Mouse (Mus musculus): ENCODE data around the gene Zbtb7b.

Gene Zbtb7b

GRCm38 (mm10) chr3:89418170-89418860 lies 23.7 kb upstream of the Zbtb7b start, which contains the start of the genes Cks1b and Shc1:
TSS of gene Cks1b (minus strand) at chr3:89418383.
TSS of gene Shc1 (plus strand) at chr3:89418443.
- DNase-seq: peak; percentile 91

DNA sequence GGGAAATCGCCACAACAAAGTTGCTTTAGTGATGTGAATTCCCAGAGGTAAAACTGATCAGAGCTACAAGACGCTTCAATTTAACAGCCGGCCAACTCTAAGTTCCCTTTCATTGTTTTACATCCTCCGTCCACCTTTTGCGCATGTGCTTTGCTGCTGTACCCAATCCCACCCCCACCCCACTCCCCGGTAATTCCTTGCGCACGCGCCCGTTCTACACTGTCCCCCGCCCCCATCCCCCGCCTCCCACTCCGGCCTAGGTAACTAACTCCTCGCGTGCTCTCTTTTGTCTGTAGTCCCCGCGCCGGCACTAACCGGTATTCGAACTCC lies 23.2 kb upstream of the Zbtb7b start:
- DNase-seq: no peak

GRCm38 (mm10) chr3:89417131-89417530 lies 22.6 kb upstream of the Zbtb7b start:
- no peak for DNase-seq

DNA sequence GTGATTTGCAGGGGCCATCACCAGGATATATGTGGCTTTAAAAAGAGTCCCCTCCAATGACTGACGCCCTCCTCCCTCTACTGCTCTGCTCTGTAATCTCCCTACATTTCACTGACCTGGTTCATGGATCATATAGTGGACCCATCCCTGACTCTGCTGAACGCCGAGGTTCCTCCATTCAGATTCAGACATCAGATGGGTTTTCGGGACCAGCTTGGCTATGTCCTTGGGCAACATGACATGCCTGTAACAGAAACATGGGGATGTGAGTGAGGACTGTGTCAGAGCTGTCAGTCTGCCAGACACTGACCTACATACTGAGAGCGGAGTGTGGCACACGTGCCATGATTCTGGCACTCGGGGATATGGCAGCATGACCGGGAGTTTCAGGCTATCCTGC lies 21.6 kb upstream of the Zbtb7b start:
- DNase-seq: no peak

- peak; percentile 99 for DNase-seq
These were observed 17.2 kb upstream of the Zbtb7b start, which contains the start of gene Flad1 for GRCm38 (mm10) chr3:89411490-89412393. TSS of gene Flad1 (minus strand) at chr3:89411870.

DNA sequence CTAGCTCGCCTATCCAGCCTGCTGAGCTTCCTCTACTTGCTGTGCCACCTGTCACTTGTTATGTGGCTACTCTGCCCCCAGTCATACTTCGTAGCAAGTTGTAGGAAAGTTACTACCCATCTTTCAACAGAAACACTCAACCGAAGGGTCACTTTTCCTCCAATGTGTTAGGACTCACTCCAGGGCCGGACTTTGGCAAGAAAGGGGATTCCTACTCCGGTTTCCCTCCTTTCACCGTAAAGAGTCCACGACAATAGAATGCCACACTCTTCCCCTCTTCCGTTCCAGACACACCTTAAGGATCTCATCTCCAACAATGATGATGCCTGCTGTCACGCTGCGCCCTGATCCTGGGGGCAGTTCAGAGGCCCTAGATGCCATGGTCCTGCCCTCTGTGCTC lies 16.3 kb upstream of the Zbtb7b start:
- no peak for DNase-seq

- no peak for DNase-seq
These were observed 15.1 kb upstream of the Zbtb7b start for GRCm38 (mm10) chr3:89409701-89410100.

GRCm38 (mm10) chr3:89408448-89408847 lies 13.9 kb upstream of the Zbtb7b start:
- no peak for DNase-seq

- DNase-seq: no peak
These were observed 12.3 kb upstream of the Zbtb7b start for GRCm38 (mm10) chr3:89406887-89407286.

DNA sequence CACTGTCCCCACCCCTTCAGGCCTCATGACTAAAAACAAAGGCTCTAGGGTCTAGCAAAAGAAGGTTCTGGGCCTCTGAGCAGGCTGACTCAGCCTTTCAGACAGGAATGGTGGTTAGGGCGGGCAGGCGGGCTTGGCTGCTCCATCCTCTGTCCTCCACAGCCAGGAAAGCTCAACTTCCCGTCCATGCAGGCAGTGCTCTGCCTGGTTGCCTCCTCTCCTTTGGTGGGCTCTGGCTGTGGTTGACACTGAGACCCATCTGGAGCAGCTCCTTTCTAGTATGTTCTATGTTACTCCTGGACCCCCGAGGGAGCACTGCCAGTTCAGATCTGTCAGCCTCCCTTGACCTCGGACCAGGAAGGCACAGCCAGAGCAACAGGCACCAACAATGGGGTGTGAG lies 8.1 kb upstream of the Zbtb7b start, which contains the start of gene Lenep:
Gene Lenep (minus strand): TSS at position 101 of the 400 bp plus-strand sequence.
- no peak for DNase-seq

DNA sequence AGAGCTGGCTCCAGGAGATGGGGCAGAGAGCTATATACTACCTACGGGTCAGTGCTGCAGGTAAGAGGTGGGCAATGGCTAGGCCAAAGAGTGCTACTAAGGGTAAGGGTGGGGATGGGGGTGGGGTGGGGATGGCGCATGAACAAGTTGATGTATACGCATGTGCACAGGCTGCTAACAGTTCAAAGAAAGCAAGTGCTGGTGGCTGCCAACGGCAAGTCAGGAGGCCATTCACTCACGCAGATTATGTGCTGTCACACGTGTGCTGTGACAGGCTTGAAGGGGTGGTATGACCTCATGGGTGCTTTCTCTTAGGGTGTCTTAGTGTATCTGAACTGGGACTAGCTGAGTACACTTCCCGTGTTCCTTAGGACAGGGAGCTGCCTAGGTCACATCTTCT lies 6.8 kb upstream of the Zbtb7b start:
- DNase-seq: no peak

- no peak for DNase-seq
These were observed 2.1 kb upstream of the Zbtb7b start for GRCm38 (mm10) chr3:89396654-89397005.

- DNase-seq: no peak
These were observed 1.5 kb upstream of the Zbtb7b start for GRCm38 (mm10) chr3:89395806-89396653.

GRCm38 (mm10) chr3:89395419-89395805 lies 836 bp upstream of the Zbtb7b start:
- no peak for DNase-seq

DNA sequence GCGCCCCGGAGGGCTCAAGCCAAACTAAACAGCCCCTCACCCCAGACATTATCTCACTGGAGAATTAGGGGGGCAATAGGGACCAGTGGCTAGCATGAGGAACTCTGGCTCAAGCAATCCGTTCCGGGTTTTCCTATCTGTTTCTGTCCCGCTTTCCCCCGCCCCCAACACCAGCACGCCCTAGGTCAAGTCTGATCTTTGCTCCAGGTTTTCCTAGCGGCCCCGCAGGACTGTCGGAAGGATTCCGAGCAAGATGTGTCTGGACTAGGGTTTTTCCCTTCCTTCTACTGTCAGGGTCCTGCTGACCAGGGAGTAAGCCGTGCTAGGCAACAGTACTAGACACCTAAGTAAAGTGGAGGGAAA lies 299 bp upstream of the Zbtb7b start:
- DNase-seq: no peak

DNA sequence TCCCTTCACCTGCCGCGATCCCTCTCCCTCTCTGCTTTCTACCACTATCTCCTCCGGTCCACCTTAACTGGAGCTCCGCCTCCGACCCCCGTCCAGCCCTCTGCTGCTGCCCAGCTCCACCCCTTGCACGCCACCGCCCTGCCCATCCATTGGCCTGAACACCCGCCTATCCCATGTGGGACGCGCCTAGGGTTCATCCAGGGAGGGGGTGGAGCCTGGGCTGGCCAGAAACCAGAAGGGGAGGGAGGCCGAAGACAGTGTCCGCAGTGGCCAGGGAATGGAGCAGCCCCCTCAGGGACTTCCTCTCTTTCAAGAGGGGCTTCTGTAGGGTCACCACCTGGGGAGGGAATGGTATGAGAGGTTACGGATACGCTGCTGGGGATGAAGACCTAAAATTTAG lies 971 bp downstream of the Zbtb7b start:
- DNase-seq: peak; percentile 96

- DNase-seq: no peak
These were observed 1.7 kb downstream of the Zbtb7b start for GRCm38 (mm10) chr3:89392871-89393311.

DNA sequence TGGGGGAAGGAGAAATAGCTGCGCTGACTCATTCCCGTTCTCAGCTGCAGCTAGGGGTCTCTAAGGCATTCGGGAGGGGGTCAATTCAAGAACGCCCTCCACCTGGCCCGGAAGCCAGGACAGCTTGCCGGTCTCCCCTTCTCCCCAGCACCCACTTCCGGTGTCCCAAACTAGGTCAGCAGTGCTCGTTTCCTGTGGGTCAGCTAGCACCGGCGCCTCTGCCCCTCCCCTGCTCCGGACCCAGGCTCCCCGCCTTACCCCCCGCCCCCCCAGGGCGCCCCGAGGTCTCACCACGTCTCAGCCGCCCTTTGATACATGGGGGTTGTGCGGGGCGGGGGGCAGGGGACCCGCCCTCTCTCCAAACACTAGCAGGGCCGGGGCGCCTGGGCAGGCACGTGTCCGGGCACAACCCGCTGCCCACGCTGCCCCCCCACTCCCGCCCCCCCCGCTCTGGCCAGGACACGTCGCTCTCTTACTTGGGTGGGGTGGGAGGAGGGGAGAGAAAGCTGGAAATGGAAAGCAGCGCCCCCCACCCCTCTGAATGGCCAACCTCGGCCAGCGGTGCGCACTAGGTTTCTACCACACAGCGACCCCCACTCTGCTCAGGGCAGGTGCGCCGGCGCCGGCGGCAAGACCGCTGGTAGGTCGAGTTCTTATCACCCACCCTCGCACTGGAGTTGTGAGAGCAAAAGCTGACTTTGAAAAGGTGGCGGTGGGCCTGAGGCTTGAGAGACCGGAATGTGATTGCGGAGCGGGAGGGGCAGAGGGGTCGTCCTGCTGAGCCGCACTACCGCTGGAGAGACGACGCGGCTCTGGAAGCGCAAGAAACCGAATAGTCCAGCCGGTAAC lies 2.7 kb downstream of the Zbtb7b start:
- no peak for DNase-seq

DNA sequence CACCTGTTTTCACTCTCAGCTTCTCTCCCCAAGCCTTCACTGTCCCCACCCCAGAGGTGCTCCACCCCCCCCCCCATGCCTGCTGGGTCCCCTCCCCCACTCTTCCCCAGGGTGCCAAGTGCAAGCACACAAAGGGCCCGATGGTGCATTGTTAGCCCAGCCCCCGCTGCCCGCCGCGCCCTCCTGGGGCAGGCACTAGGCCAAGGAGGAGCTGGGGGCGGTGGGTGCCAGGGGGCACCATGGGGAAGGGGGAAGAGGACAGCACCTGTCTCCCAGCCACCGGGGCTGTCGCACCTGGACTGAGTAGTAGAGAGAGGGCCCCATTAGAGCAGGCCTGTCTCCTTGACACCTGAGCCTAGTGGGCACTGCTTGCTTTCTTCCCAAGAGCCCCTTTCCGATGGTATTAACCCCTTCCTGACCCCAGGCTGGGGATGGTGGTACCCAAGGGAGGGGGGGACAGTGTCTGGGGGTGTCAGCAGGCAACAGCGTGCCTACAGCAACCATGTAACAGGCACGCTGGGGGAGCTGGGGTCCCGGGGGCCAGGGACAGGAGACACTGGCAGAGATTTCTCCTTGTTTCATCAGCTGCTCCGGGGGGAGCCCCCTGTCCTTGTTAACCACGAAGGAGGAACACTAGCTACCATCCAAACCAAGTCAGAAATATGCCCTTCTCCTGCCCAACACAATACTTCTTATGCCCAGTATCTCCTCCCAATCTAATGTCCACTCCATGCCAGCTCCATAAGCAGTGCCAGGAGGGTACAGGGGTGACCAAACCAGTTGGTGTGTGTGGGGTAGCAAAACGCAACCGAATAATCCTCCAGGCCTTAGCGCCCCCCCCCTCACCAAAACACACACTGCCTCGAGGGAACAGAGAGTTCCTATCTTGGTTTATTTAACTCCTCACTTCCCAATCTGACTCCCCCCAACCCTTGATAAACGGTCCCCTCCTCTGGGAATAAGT lies 3.6 kb downstream of the Zbtb7b start:
- DNase-seq: no peak

GRCm38 (mm10) chr3:89390111-89390515 lies 4.5 kb downstream of the Zbtb7b start:
- no peak for DNase-seq
